ENCODE assay signal across 10 mouse cellular contexts in genomic region chr19:55836930-55837687, GRCm38 (mm10).
A peak's percentile ranks its signal among the peaks of the same experiment; 100 is the strongest.
DNase-seq lines count a peak whose midpoint lies in the region; ATAC-seq lines count a peak whose summit lies in the region.
"Had no signal": no experiment of that assay in that cellular context is flagged by ENCODE, and none has a peak within 500 bp of the region (broad histone marks: within the 10 kb centered on the region; RNA-seq: fewer than 3 reads in every experiment).

No protein-coding gene starts in this region.

- H3K27me3 ChIP-seq in kidney, embryonic 14.5 days (ENCODE audit: control insufficient read depth, insufficient read depth, low read length): no peaks in the 10 kb centered on the region
- H3K27me3 ChIP-seq in embryonic facial prominence, embryonic 10.5 days (replicated peaks; ENCODE audit: low read depth, poor library complexity, severe bottlenecking): no peaks in the 10 kb centered on the region
- H3K27me3 ChIP-seq in hindbrain, embryonic 12.5 days: no peaks in the 10 kb centered on the region
- no peaks in the 10 kb centered on the region for H3K27me3 ChIP-seq in midbrain, embryonic 15.5 days (replicated peaks)

- peaks cover 41% of the 10 kb centered on the region for H3K4me1 ChIP-seq in kidney, embryonic 14.5 days (ENCODE audit: control insufficient read depth, insufficient read depth, low read length)
- peaks cover 66% of the 10 kb centered on the region for H3K4me1 ChIP-seq in embryonic facial prominence, embryonic 10.5 days
- peaks cover 50% of the 10 kb centered on the region for H3K4me1 ChIP-seq in hindbrain, embryonic 12.5 days
- peaks cover 42% of the 10 kb centered on the region for H3K4me1 ChIP-seq in midbrain, embryonic 15.5 days

- H3K9me3 ChIP-seq in kidney, embryonic 14.5 days (ENCODE audit: control insufficient read depth, low read length): peaks cover 3% of the 10 kb centered on the region; the same call in 1 of the 2 replicates
- peaks cover 5% of the 10 kb centered on the region; the same call in 1 of the 2 replicates for H3K9me3 ChIP-seq in embryonic facial prominence, embryonic 10.5 days
- no peaks in the 10 kb centered on the region for H3K9me3 ChIP-seq in hindbrain, embryonic 12.5 days (replicated peaks)
- no peaks in the 10 kb centered on the region for H3K9me3 ChIP-seq in midbrain, embryonic 15.5 days

- peak overlapping the region; percentile 52; the same call in 1 of the 2 replicates for H3K27ac ChIP-seq in kidney, embryonic 14.5 days (ENCODE audit: low read depth, low read length)
- peak overlapping the region; percentile 54 for H3K27ac ChIP-seq in embryonic facial prominence, embryonic 10.5 days (replicated peaks)
- peak overlapping the region; percentile 80 for H3K27ac ChIP-seq in hindbrain, embryonic 12.5 days
- peak overlapping the region; percentile 65 for H3K27ac ChIP-seq in midbrain, embryonic 15.5 days

- ATAC-seq in kidney, embryonic 14.5 days (ENCODE audit: low FRiP score, low TSS enrichment): no peak
- ATAC-seq in hindbrain, embryonic 12.5 days (ENCODE audit: low FRiP score): peak; percentile 30; the same call in 1 of the 2 replicates
- ATAC-seq in midbrain, embryonic 15.5 days (replicated peaks): peak; percentile 53

- H3K4me2 ChIP-seq in kidney, embryonic 14.5 days (replicated peaks; ENCODE audit: low read depth, low read length): no peak overlapping the region
- H3K4me2 ChIP-seq in hindbrain, embryonic 12.5 days (replicated peaks): 0 out of 2 replicates have a peak overlapping the region, but pooled peaks have one; percentile 15
- no peak overlapping the region for H3K4me2 ChIP-seq in midbrain, embryonic 15.5 days

- no peak for DNase-seq in kidney, adult 18-20 months
- no peak for DNase-seq in embryonic facial prominence, embryonic 10.5 days (ENCODE audit: low spot score)
- DNase-seq in right cerebral cortex, postnatal 10 days (ENCODE audit: low spot score in 2 of 2): no peak
- no peak for DNase-seq in layer of hippocampus, adult 18-20 months (ENCODE audit: low spot score in 2 of 2)
- no peak for DNase-seq in thymus, postnatal 0 days (ENCODE audit: low spot score)
- DNase-seq: adrenal gland, adult 8-10 months; heart, postnatal 4 days had no signal

- H3K36me3 ChIP-seq in kidney, embryonic 14.5 days (ENCODE audit: control insufficient read depth, insufficient read depth, low read length): no peaks in the 10 kb centered on the region
- peaks cover 18% of the 10 kb centered on the region for H3K36me3 ChIP-seq in embryonic facial prominence, embryonic 10.5 days (replicated peaks)
- no peaks in the 10 kb centered on the region for H3K36me3 ChIP-seq in hindbrain, embryonic 12.5 days
- H3K36me3 ChIP-seq in midbrain, embryonic 15.5 days (replicated peaks): no peaks in the 10 kb centered on the region

- H3K4me3 ChIP-seq in kidney, embryonic 14.5 days (ENCODE audit: low read length): no peak overlapping the region
- no peak overlapping the region for H3K4me3 ChIP-seq in embryonic facial prominence, embryonic 10.5 days
- H3K4me3 ChIP-seq in hindbrain, embryonic 12.5 days: no peak overlapping the region
- no peak overlapping the region for H3K4me3 ChIP-seq in midbrain, embryonic 15.5 days

- H3K9ac ChIP-seq in kidney, embryonic 14.5 days (ENCODE audit: low read depth, low read length): no peak overlapping the region
- H3K9ac ChIP-seq in hindbrain, embryonic 12.5 days: 0 out of 2 replicates have a peak overlapping the region, but pooled peaks have one; percentile 27
- no peak overlapping the region for H3K9ac ChIP-seq in midbrain, embryonic 15.5 days

- WGBS in kidney, embryonic 14.5 days: 88% methylated on average over 5 of the region's 5 CpGs
- 79% methylated on average over 5 of the region's 5 CpGs for WGBS in embryonic facial prominence, embryonic 10.5 days
- 60% methylated on average over 5 of the region's 5 CpGs for WGBS in hindbrain, embryonic 12.5 days
- WGBS in midbrain, embryonic 15.5 days: 65% methylated on average over 5 of the region's 5 CpGs
